In genomic region chr13:39923113-39923512, GRCm38 (mm10) we compare ENCODE assay signal across 9 mouse cellular contexts.
DNase-seq lines count a peak whose midpoint lies in the region; ATAC-seq and TF ChIP-seq lines count a peak whose summit lies in the region.
"Had no signal": no experiment of that assay in that cellular context is flagged by ENCODE, and none has a peak within 500 bp of the region (broad histone marks: within the 10 kb centered on the region; RNA-seq: fewer than 3 reads in every experiment).

No protein-coding gene starts in this region.

- H3K36me3 ChIP-seq in kidney, embryonic 14.5 days (ENCODE audit: control insufficient read depth, insufficient read depth, low read length), result no peaks in the 10 kb centered on the region
- H3K36me3 ChIP-seq in hindbrain, embryonic 11.5 days (ENCODE audit: control insufficient read depth, insufficient read depth, low read length), result no peaks in the 10 kb centered on the region
- no peaks in the 10 kb centered on the region for H3K36me3 ChIP-seq in stomach, postnatal 0 days (ENCODE audit: control insufficient read depth, insufficient read depth, low read length)
- H3K36me3 ChIP-seq: limb, embryonic 15.5 days had no signal

- TF ChIP-seq CTCF in embryonic fibroblast, embryonic 13.5 days (IDR thresholded peaks at IDR 0.05; ENCODE audit: borderline replicate concordance, insufficient read depth, low read length), result no peak
- TF ChIP-seq CTCF in stomach, postnatal 0 days (IDR thresholded peaks at IDR 0.05; ENCODE audit: low read depth), result no peak

- no peak overlapping the region for H3K4me3 ChIP-seq in kidney, embryonic 14.5 days (ENCODE audit: low read length)
- no peak overlapping the region for H3K4me3 ChIP-seq in embryonic fibroblast, embryonic 13.5 days (ENCODE audit: insufficient read depth, low read length)
- H3K4me3 ChIP-seq in hindbrain, embryonic 11.5 days (ENCODE audit: low read depth, low read length), result no peak overlapping the region
- no peak overlapping the region for H3K4me3 ChIP-seq in stomach, postnatal 0 days (ENCODE audit: low read depth, low read length)
- H3K4me3 ChIP-seq: limb, embryonic 15.5 days had no signal

- no peaks in the 10 kb centered on the region for H3K27me3 ChIP-seq in kidney, embryonic 14.5 days (ENCODE audit: control insufficient read depth, insufficient read depth, low read length)
- no peaks in the 10 kb centered on the region for H3K27me3 ChIP-seq in hindbrain, embryonic 11.5 days (ENCODE audit: control insufficient read depth, insufficient read depth, low read length)
- H3K27me3 ChIP-seq in stomach, postnatal 0 days (ENCODE audit: control insufficient read depth, insufficient read depth, low read length), result no peaks in the 10 kb centered on the region
- H3K27me3 ChIP-seq: limb, embryonic 15.5 days had no signal

- peak; percentile 0 for DNase-seq in kidney, adult 9 months
- peak; percentile 18 for DNase-seq in ZHBTc4 (ENCODE audit: low read depth, low spot score)
- DNase-seq in lung, postnatal 10 days, result peak; percentile 65
- DNase-seq in hindbrain, embryonic 11.5 days (ENCODE audit: low spot score), result no peak
- no peak for DNase-seq in stomach, postnatal 0 days (ENCODE audit: low spot score)
- no peak for DNase-seq in adrenal gland, adult 18-20 months (ENCODE audit: low spot score in 2 of 2)

- TF ChIP-seq EP300 in stomach, postnatal 0 days (optimal IDR thresholded peaks at IDR 0.05), result no peak

- 83% methylated on average over 9 of the region's 9 CpGs for WGBS in kidney, embryonic 14.5 days
- 83% methylated on average over 9 of the region's 9 CpGs for WGBS in hindbrain, embryonic 11.5 days
- WGBS in stomach, postnatal 0 days, result 45% methylated on average over 9 of the region's 9 CpGs

- no peaks in the 10 kb centered on the region for H3K4me1 ChIP-seq in kidney, embryonic 14.5 days (ENCODE audit: control insufficient read depth, insufficient read depth, low read length)
- H3K4me1 ChIP-seq in embryonic fibroblast, embryonic 13.5 days (ENCODE audit: control insufficient read depth, insufficient read depth, low read length), result peaks cover 6% of the 10 kb centered on the region; the same call in 1 of the 2 replicates
- H3K4me1 ChIP-seq in hindbrain, embryonic 11.5 days (replicated peaks; ENCODE audit: control insufficient read depth, insufficient read depth, low read length), result no peaks in the 10 kb centered on the region
- H3K4me1 ChIP-seq in stomach, postnatal 0 days (replicated peaks; ENCODE audit: control insufficient read depth, insufficient read depth), result no peaks in the 10 kb centered on the region
- H3K4me1 ChIP-seq: limb, embryonic 15.5 days had no signal

- no peak overlapping the region for H3K4me2 ChIP-seq in kidney, embryonic 14.5 days (replicated peaks; ENCODE audit: low read depth, low read length)
- H3K4me2 ChIP-seq in hindbrain, embryonic 11.5 days (replicated peaks; ENCODE audit: low read depth, low read length), result no peak overlapping the region
- no peak overlapping the region for H3K4me2 ChIP-seq in stomach, postnatal 0 days (replicated peaks; ENCODE audit: low read depth)
- H3K4me2 ChIP-seq: limb, embryonic 15.5 days had no signal

- H3K9me3 ChIP-seq in kidney, embryonic 14.5 days (ENCODE audit: control insufficient read depth, low read length), result no peaks in the 10 kb centered on the region
- no peaks in the 10 kb centered on the region for H3K9me3 ChIP-seq in hindbrain, embryonic 11.5 days (ENCODE audit: control insufficient read depth, low read length)
- H3K9me3 ChIP-seq in stomach, postnatal 0 days (ENCODE audit: control insufficient read depth, low read length), result no peaks in the 10 kb centered on the region
- H3K9me3 ChIP-seq: limb, embryonic 15.5 days had no signal

- TF ChIP-seq POLR2A in embryonic fibroblast, embryonic 13.5 days (IDR thresholded peaks at IDR 0.05; ENCODE audit: low read depth, low read length), result no peak

- no peak overlapping the region for H3K9ac ChIP-seq in kidney, embryonic 14.5 days (ENCODE audit: low read depth, low read length)
- H3K9ac ChIP-seq in hindbrain, embryonic 11.5 days (ENCODE audit: low read depth, low read length), result no peak overlapping the region
- H3K9ac ChIP-seq in stomach, postnatal 0 days (ENCODE audit: low read length), result no peak overlapping the region
- H3K9ac ChIP-seq: limb, embryonic 15.5 days had no signal

- ATAC-seq in kidney, embryonic 14.5 days (ENCODE audit: low FRiP score, low TSS enrichment), result no peak
- ATAC-seq in hindbrain, embryonic 11.5 days (ENCODE audit: low FRiP score), result no peak
- no peak for ATAC-seq in stomach, postnatal 0 days (ENCODE audit: low FRiP score, low TSS enrichment)

- no peak overlapping the region for H3K27ac ChIP-seq in kidney, embryonic 14.5 days (ENCODE audit: low read depth, low read length)
- H3K27ac ChIP-seq in embryonic fibroblast, embryonic 13.5 days (ENCODE audit: insufficient read depth, low read length), result 0 out of 2 replicates have a peak overlapping the region, but pooled peaks have one; percentile 9
- H3K27ac ChIP-seq in hindbrain, embryonic 11.5 days (ENCODE audit: low read depth, low read length), result no peak overlapping the region
- no peak overlapping the region for H3K27ac ChIP-seq in stomach, postnatal 0 days (replicated peaks)
- H3K27ac ChIP-seq: limb, embryonic 15.5 days had no signal

Comparison
In these comparisons a context has a peak if more than half of its experiments do, and no peak if none do; other contexts are left out.
1. DNase-seq: peak in kidney, adult 9 months (single experiment), ZHBTc4 (single experiment) and lung, postnatal 10 days (single experiment); none in hindbrain, embryonic 11.5 days (single experiment), stomach, postnatal 0 days (single experiment) and adrenal gland, adult 18-20 months (0 of 2).